Mouse (Mus musculus): ENCODE data around the gene Fam151b. TPM values are rescaled to one million over a fixed set of nuclear protein-coding genes. Genes with fewer than 3 reads are reported as not detected.

The Fam151b gene
- polyA plus RNA-seq (2014; fragmentation: Nextera tagmentation; extraction: Ambion mirVana), result not detected in 2 replicates

DNA sequence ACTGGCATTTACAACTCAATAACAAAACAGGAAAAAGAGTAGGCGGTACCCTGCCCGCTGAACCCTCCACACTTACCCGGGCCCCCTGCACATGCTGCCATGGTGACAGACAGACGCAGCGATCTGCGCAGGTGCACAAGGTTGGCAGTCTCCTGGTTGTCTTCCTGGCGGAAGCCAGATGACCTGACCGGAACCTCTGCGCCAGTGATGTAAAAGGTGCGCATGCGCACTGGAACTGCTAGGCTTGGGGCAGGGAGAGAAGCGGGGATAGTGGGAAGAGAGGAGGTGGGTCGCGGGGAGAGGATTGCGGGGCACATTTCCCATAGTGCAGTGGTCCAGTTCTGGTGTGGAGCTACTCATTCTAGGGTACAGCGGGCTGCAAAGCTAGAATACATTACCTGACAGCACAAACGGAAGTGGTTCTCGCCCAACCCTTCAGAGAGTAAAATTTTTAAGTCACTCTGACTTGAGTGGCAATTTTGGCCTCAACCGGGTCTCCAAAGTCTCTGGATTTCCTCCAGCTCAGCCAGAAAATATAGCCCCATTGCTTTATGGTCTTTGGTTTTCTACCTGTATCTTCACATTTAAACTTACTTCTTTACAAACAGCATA, at the start of gene Fam151b:
Gene Fam151b (minus strand): TSS at position 164 of the 612 bp plus-strand sequence.
- no peaks in the 10 kb centered on the region for H3K9me3 ChIP-seq (ENCODE audit: control insufficient read depth, low read length)
- no peaks in the 10 kb centered on the region for H3K4me1 ChIP-seq (replicated peaks; ENCODE audit: control insufficient read depth, insufficient read depth, low read length)
- peak within 1 kb of the TSS; percentile 60 for H3K4me2 ChIP-seq (ENCODE audit: low read depth, low read length, severe bottlenecking)
- no peak within 1 kb of the TSS for H3K27ac ChIP-seq (ENCODE audit: low read depth, low read length)
- H3K36me3 ChIP-seq (ENCODE audit: control insufficient read depth, insufficient read depth, low read length), result no peaks in the 10 kb centered on the region
- H3K9ac ChIP-seq (ENCODE audit: low read length), result peak within 1 kb of the TSS; percentile 58
- WGBS, result 7% methylated on average over 19 of the region's 19 CpGs
- ATAC-seq (replicated peaks; ENCODE audit: low FRiP score) (peak; percentile 100), DNase-seq (ENCODE audit: low spot score) (peak; percentile 95)
- H3K4me3 ChIP-seq (ENCODE audit: low read depth, low read length), result peak within 1 kb of the TSS; percentile 26
- no peaks in the 10 kb centered on the region for H3K27me3 ChIP-seq (ENCODE audit: control insufficient read depth, insufficient read depth, low read length)

DNA sequence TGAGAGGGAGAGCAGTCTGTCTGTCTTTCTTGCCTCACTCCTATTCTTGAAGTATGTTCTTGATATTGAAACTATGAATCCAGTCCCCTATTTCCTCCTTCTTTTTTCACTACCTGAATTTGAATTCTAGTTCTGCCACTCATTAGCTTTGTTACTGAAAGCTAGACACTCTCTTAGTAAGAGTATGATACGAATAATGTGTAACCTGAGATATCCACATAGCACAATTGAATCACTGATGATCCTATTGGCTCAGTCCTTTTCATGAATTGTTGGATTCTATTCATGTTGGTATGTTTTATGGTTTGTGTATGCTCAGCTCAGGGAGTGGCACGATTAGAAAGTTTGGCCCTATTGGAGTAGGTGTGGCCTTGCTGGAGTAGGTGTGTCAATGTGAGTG, 48.4 kb upstream of the Fam151b start:
- Histone ChIP-seq H3K4me2 (ENCODE audit: low read depth, low read length, severe bottlenecking) (no peak overlapping the region), H3K4me1 (replicated peaks; ENCODE audit: control insufficient read depth, insufficient read depth, low read length) (no peaks in the 10 kb centered on the region), H3K36me3 (ENCODE audit: control insufficient read depth, insufficient read depth, low read length) (no peaks in the 10 kb centered on the region), H3K27me3 (ENCODE audit: control insufficient read depth, insufficient read depth, low read length) (no peaks in the 10 kb centered on the region), H3K27ac (ENCODE audit: low read depth, low read length) (no peak overlapping the region), H3K9me3 (ENCODE audit: control insufficient read depth, low read length) (no peaks in the 10 kb centered on the region), H3K4me3 (ENCODE audit: low read depth, low read length) (no peak overlapping the region), H3K9ac (ENCODE audit: low read length) (no peak overlapping the region)
- DNase-seq (ENCODE audit: low spot score), result no peak
- 78% methylated on average over 2 of the region's 2 CpGs for WGBS
- no peak for ATAC-seq (replicated peaks; ENCODE audit: low FRiP score)

DNA sequence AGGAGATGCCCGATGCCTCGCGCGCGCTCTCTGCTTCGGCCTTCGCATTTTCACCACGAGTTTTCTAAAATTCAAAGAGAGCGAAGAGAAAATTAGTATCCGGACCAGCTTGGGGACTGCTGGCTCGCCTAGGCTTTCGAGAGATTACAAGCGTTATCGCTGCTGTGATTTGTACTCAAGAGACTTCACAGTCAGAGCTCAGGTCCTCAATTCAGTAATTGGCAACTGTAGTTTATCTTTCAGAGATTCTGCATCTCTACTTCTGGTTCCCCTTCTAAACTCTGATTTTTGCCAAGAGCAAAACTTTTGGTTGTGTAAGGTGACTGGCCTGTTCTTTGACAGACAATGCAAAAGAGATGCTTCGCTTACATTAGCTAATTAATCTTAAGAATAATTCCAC, 47.4 kb upstream of the Fam151b start:
- DNase-seq (ENCODE audit: low spot score) (no peak), ATAC-seq (replicated peaks; ENCODE audit: low FRiP score) (no peak)
- 6% methylated on average over 15 of the region's 15 CpGs for WGBS
- no peaks in the 10 kb centered on the region for H3K27me3 ChIP-seq (ENCODE audit: control insufficient read depth, insufficient read depth, low read length)
- no peaks in the 10 kb centered on the region for H3K9me3 ChIP-seq (ENCODE audit: control insufficient read depth, low read length)
- peak overlapping the region; percentile 83 for H3K9ac ChIP-seq (ENCODE audit: low read length)
- H3K4me1 ChIP-seq (replicated peaks; ENCODE audit: control insufficient read depth, insufficient read depth, low read length), result no peaks in the 10 kb centered on the region
- peak overlapping the region; percentile 71 for H3K27ac ChIP-seq (ENCODE audit: low read depth, low read length)
- H3K4me2 ChIP-seq (ENCODE audit: low read depth, low read length, severe bottlenecking), result peak overlapping the region; percentile 84
- H3K4me3 ChIP-seq (ENCODE audit: low read depth, low read length), result peak overlapping the region; percentile 68
- no peaks in the 10 kb centered on the region for H3K36me3 ChIP-seq (ENCODE audit: control insufficient read depth, insufficient read depth, low read length)

DNA sequence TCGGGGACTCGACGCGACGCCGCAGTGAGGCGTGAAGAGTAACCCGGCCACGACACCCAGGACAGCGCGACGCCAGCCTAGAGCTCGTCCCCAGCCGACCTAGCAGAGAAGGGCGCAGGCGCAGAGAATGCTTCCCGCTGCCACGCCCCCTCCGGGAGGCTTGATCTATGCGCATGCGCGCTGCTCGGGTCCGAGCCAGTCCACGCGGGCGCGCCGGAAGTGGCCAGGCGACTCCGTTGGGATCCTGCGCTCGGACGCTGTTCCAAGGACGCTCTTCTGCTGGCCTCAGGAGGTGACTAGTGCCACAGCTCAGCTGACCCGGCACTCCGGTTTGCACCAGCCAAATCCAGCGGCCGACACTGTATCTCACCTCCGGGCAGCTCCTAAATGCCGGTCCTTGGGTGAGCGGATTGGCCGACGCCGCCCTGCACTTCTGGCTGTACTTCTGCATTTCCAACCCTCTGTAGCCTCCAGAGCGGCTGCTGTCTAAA, 47.0 kb upstream of the Fam151b start, which contains the start of gene Zfyve16:
Gene Zfyve16 (minus strand): TSS at position 148 of the 491 bp plus-strand sequence.
- H3K4me3 ChIP-seq (ENCODE audit: low read depth, low read length), result peak within 1 kb of the TSS; percentile 68
- peak; percentile 98 for DNase-seq (ENCODE audit: low spot score)
- no peaks in the 10 kb centered on the region for H3K9me3 ChIP-seq (ENCODE audit: control insufficient read depth, low read length)
- under 1% methylated on average over 46 of the region's 46 CpGs for WGBS
- no peaks in the 10 kb centered on the region for H3K4me1 ChIP-seq (replicated peaks; ENCODE audit: control insufficient read depth, insufficient read depth, low read length)
- peak; percentile 99 for ATAC-seq (replicated peaks; ENCODE audit: low FRiP score)
- peak within 1 kb of the TSS; percentile 90 for H3K27ac ChIP-seq (ENCODE audit: low read depth, low read length)
- H3K4me2 ChIP-seq (ENCODE audit: low read depth, low read length, severe bottlenecking), result peak within 1 kb of the TSS; percentile 84
- no peaks in the 10 kb centered on the region for H3K36me3 ChIP-seq (ENCODE audit: control insufficient read depth, insufficient read depth, low read length)
- H3K9ac ChIP-seq (ENCODE audit: low read length), result peak within 1 kb of the TSS; percentile 83
- H3K27me3 ChIP-seq (ENCODE audit: control insufficient read depth, insufficient read depth, low read length), result no peaks in the 10 kb centered on the region

DNA sequence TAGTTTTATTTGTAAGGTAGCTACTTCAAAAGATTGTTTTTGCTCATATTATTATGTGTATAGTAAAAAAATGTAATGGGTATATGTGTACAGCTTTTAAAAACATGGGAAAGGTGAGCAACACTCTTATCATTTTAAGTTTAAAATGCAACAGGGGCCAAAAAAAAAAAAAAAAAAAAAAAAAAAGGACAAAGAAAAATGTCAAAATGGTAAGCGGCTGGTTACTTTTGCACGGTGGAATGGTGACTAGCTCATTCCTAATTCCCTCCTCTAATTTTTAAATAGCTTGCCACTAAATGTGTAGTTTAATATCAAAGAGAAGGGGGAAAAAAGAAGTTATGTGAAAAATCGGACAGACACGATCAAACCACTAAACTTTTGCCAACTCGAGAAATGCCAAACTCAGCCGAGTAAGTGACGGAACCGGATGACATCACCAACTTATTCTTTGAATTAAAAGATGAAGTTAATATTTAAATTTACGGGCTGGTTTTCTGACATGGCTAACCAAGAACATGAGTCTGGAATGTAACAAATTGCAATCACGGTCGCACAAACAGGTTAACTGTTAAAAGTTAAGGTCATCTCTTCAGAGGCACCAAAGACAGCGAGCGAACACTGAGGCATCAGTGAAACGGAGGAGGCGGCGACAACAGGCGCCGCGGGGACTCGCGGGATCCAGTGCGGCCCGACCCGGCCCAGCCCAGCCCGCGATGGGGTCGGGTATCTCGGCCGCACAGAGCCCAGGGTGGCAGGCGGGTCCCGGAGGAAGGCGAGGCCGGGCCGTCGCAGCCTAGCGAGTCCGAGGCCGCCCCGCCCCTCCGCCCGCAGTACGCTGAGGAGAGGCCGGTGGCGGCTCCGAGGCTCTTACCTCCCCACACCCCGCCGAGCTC, 46.3 kb upstream of the Fam151b start:
- H3K4me2 ChIP-seq (ENCODE audit: low read depth, low read length, severe bottlenecking), result peak overlapping the region; percentile 84
- no peaks in the 10 kb centered on the region for H3K4me1 ChIP-seq (replicated peaks; ENCODE audit: control insufficient read depth, insufficient read depth, low read length)
- DNase-seq (ENCODE audit: low spot score) (no peak), ATAC-seq (replicated peaks; ENCODE audit: low FRiP score) (peak; percentile 92)
- H3K4me3 ChIP-seq (ENCODE audit: low read depth, low read length), result peak overlapping the region; percentile 68
- H3K9me3 ChIP-seq (ENCODE audit: control insufficient read depth, low read length), result no peaks in the 10 kb centered on the region
- peak overlapping the region; percentile 83 for H3K9ac ChIP-seq (ENCODE audit: low read length)
- peak overlapping the region; percentile 90 for H3K27ac ChIP-seq (ENCODE audit: low read depth, low read length)
- no peaks in the 10 kb centered on the region for H3K36me3 ChIP-seq (ENCODE audit: control insufficient read depth, insufficient read depth, low read length)
- 5% methylated on average over 34 of the region's 47 CpGs for WGBS
- H3K27me3 ChIP-seq (ENCODE audit: control insufficient read depth, insufficient read depth, low read length), result no peaks in the 10 kb centered on the region

DNA sequence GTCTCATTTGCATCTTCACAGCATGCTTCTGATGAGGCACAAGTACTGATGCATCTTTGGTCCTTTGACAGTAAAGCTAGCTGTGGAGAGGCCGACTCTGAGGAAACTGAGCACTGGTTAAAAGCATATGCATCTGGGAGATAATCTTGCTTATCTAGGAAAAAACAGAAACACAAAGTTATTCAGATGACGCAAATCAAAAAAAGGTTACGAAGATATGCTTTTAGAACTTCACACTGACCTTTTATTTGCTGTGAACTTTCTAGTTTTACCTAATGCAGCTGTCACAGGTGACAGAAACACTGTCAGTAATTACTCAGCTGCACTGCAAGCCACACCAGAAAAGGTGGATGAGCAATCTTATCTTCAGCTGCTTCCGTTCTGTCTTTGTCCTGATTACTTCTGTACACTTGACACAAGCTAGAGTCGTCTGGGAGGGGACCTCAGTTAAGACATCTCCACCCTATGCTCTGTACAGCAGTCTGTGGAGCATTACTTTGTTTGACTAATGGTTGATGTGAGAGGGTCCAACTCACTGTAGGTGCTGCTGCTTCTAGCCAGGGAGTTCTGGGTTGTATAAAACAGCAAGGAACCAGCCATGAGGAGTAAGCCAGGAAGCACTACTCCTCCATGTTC, 39.5 kb upstream of the Fam151b start:
- no peaks in the 10 kb centered on the region for H3K27me3 ChIP-seq (ENCODE audit: control insufficient read depth, insufficient read depth, low read length)
- no peaks in the 10 kb centered on the region for H3K4me1 ChIP-seq (replicated peaks; ENCODE audit: control insufficient read depth, insufficient read depth, low read length)
- ATAC-seq (replicated peaks; ENCODE audit: low FRiP score) (no peak), DNase-seq (ENCODE audit: low spot score) (no peak)
- no peak overlapping the region for H3K9ac ChIP-seq (ENCODE audit: low read length)
- H3K9me3 ChIP-seq (ENCODE audit: control insufficient read depth, low read length), result no peaks in the 10 kb centered on the region
- H3K4me2 ChIP-seq (ENCODE audit: low read depth, low read length, severe bottlenecking), result no peak overlapping the region
- H3K4me3 ChIP-seq (ENCODE audit: low read depth, low read length), result no peak overlapping the region
- WGBS, result 90% methylated on average over 5 of the region's 5 CpGs
- no peaks in the 10 kb centered on the region for H3K36me3 ChIP-seq (ENCODE audit: control insufficient read depth, insufficient read depth, low read length)
- no peak overlapping the region for H3K27ac ChIP-seq (ENCODE audit: low read depth, low read length)

DNA sequence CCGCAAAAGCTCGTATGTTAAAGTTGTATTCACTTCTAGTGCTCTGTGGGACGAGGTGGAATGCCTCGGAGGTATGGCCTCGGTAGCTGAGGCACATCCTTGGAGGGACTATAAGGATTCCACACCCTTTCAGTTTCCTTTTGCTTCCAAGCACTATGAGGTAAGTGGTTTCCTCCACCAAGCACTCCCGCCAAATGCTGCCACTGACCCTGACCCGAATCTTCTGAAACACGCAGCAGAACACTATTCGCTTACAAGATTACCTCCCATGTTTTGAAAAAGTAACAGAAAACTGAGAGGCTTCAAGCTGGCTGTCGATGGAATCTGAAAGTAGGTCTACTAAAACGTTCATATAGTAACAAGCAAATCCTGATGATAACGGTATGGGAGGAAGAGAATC, 21.1 kb upstream of the Fam151b start:
- Histone ChIP-seq H3K36me3 (ENCODE audit: control insufficient read depth, insufficient read depth, low read length) (no peaks in the 10 kb centered on the region; the same call in 1 of the 2 replicates), H3K4me3 (ENCODE audit: low read depth, low read length) (no peak overlapping the region), H3K4me1 (replicated peaks; ENCODE audit: control insufficient read depth, insufficient read depth, low read length) (no peaks in the 10 kb centered on the region), H3K27me3 (ENCODE audit: control insufficient read depth, insufficient read depth, low read length) (no peaks in the 10 kb centered on the region), H3K9ac (ENCODE audit: low read length) (no peak overlapping the region), H3K27ac (ENCODE audit: low read depth, low read length) (no peak overlapping the region), H3K9me3 (ENCODE audit: control insufficient read depth, low read length) (no peaks in the 10 kb centered on the region), H3K4me2 (ENCODE audit: low read depth, low read length, severe bottlenecking) (no peak overlapping the region)
- no peak for ATAC-seq (replicated peaks; ENCODE audit: low FRiP score)
- 90% methylated on average over 12 of the region's 12 CpGs for WGBS
- DNase-seq (ENCODE audit: low spot score), result no peak

DNA sequence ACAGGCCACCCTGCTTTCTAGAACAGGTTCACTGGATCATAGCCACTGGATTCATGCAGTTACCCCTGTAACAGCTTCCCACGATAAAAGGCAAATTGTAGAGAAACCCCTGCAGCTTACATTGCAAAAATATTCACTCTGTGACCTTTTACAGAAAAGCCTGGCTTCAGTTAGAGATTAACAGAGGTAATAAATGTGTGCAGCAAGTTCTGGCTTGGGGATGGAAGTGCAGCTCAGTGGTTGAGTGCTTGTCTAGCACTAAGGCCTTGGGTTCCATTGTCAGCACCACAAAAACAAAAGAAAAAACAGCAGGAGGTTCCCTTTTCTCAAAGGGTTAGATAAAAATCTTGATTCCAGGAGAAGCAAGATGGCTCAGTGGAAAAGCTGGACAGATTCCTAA, 8.1 kb upstream of the Fam151b start:
- Histone ChIP-seq H3K4me2 (ENCODE audit: low read depth, low read length, severe bottlenecking) (no peak overlapping the region), H3K36me3 (ENCODE audit: control insufficient read depth, insufficient read depth, low read length) (no peaks in the 10 kb centered on the region; the same call in 1 of the 2 replicates), H3K9me3 (ENCODE audit: control insufficient read depth, low read length) (no peaks in the 10 kb centered on the region), H3K4me3 (ENCODE audit: low read depth, low read length) (no peak overlapping the region), H3K27me3 (ENCODE audit: control insufficient read depth, insufficient read depth, low read length) (no peaks in the 10 kb centered on the region), H3K4me1 (replicated peaks; ENCODE audit: control insufficient read depth, insufficient read depth, low read length) (no peaks in the 10 kb centered on the region), H3K9ac (ENCODE audit: low read length) (no peak overlapping the region), H3K27ac (ENCODE audit: low read depth, low read length) (no peak overlapping the region)
- DNase-seq (ENCODE audit: low spot score) (no peak), ATAC-seq (replicated peaks; ENCODE audit: low FRiP score) (no peak)
- 95% methylated on average over 1 of the region's 1 CpGs for whole genome bisulfite sequencing
